Mouse (Mus musculus) forebrain, embryonic 16.5 days (tissue): ENCODE measurements at regions not wholly inside any gene's neighbourhood (a gene's known extent, or its start where the extent isn't known, plus 50 kb on each side); places are given as distances from the start of the nearest gene placed in this dataset. TPM values are rescaled to one million over a fixed set of nuclear protein-coding genes. Genes with fewer than 3 reads are reported as not detected.

Experiments
- ATAC-seq: fragments of 200-750 bp; cut with Nextera tagmentation; 2 replicates; pipeline ENCODE4 v1.8.0; 2017; ENCODE audit warnings: mild to moderate bottlenecking, moderate library complexity
- H3K27ac ChIP-seq: fragments of 300-500 bp; sonication (generic); 2 replicates; pipeline ENCODE4 v1.5.1; 2014; ENCODE audit warnings: low read length, control low read depth
- H3K27me3 ChIP-seq: fragments of 300-500 bp; sonication (generic); replicated peaks from 2 replicates; pipeline ENCODE4 v1.6.1; 2014; ENCODE audit warnings: low read length; ENCODE audit not compliant: control insufficient read depth, insufficient read depth
- H3K36me3 ChIP-seq: fragments of 300-500 bp; sonication (generic); 2 replicates; pipeline ENCODE4 v1.6.1; 2014; ENCODE audit not compliant: control insufficient read depth, insufficient read depth
- H3K4me1 ChIP-seq: fragments of 300-500 bp; sonication (generic); replicated peaks from 2 replicates; pipeline ENCODE4 v1.6.1; 2014; ENCODE audit warnings: low read length; ENCODE audit not compliant: control insufficient read depth, insufficient read depth
- H3K4me2 ChIP-seq: fragments of 300-500 bp; sonication (generic); 2 replicates; pipeline ENCODE4 v1.6.1; 2014; ENCODE audit warnings: mild to moderate bottlenecking, low read length, control low read depth
- H3K4me3 ChIP-seq: fragments of 300-500 bp; sonication (generic); replicated peaks from 2 replicates; pipeline ENCODE4 v1.5.1; 2014; ENCODE audit warnings: mild to moderate bottlenecking, low read length, control low read depth
- H3K9ac ChIP-seq: fragments of 300-500 bp; sonication (generic); replicated peaks from 2 replicates; pipeline ENCODE4 v1.6.1; 2014; ENCODE audit warnings: low read depth, low read length, control low read depth
- H3K9me3 ChIP-seq: fragments of 300-500 bp; sonication (generic); 2 replicates; pipeline ENCODE4 v1.6.1; 2016; ENCODE audit warnings: low read length; ENCODE audit not compliant: control insufficient read depth
- WGBS: fragments of 180-500 bp; shearing (Covaris S2); extraction: QIAGEN DNeasy Blood & Tissue Kit; methylation state at CpG from one replicate; pipeline ENCODE4 v1.1.7; 2014; 5-methylcytosine and 5-hydroxymethylcytosine counted together
- microRNA-seq: library from miRNA; unstranded; fragments of <30 nt; microRNA quantifications from one replicate; pipeline ENCODE4, GENCODE M21; 2017

DNA sequence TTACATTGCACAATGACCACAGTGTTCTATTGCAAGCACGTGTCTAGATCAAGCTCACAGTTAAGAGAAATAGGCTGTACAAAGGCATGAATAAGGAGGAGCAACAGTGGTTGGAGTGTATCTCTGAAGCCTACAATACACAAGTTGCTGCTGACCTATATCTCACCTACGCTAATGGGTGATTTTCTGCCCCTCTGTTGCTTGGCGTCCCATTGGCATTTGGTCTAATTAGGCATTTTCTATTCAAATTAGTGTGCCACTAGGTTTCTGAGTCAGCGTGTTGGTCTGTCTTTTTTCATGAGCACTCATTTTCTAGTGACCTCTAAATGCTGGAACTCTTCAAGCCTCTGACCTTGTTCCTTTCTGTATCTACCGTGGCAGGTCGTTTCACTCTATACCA, 98.9 kb upstream of the Slc24a2 start:
- no peak overlapping the region for H3K9ac ChIP-seq
- H3K4me3 ChIP-seq = no peak overlapping the region
- H3K4me1 ChIP-seq = no peaks in the 10 kb centered on the region
- no peaks in the 10 kb centered on the region for H3K27me3 ChIP-seq
- H3K4me2 ChIP-seq = no peak overlapping the region
- 49% methylated on average over 6 of the region's 6 CpGs for WGBS
- H3K36me3 ChIP-seq = no peaks in the 10 kb centered on the region
- no peak overlapping the region for H3K27ac ChIP-seq
- ATAC-seq = no peak
- no peaks in the 10 kb centered on the region for H3K9me3 ChIP-seq

- H3K4me1 ChIP-seq = no peaks in the 10 kb centered on the region
- 58% methylated on average over 2 of the region's 2 CpGs for WGBS
- no peak overlapping the region for H3K9ac ChIP-seq
- H3K27me3 ChIP-seq = no peaks in the 10 kb centered on the region
- no peaks in the 10 kb centered on the region for H3K36me3 ChIP-seq
- H3K4me3 ChIP-seq = no peak overlapping the region
- no peaks in the 10 kb centered on the region for H3K9me3 ChIP-seq
- ATAC-seq = no peak
- no peak overlapping the region for H3K27ac ChIP-seq
- no peak overlapping the region for H3K4me2 ChIP-seq
Observed at GRCm38 (mm10) chr4:87321726-87322349, 91.6 kb upstream of the Slc24a2 start.

- Histone ChIP-seq H3K4me2 (no peak overlapping the region), H3K27ac (no peak overlapping the region), H3K27me3 (no peaks in the 10 kb centered on the region), H3K36me3 (no peaks in the 10 kb centered on the region), H3K9me3 (no peaks in the 10 kb centered on the region), H3K9ac (no peak overlapping the region), H3K4me3 (no peak overlapping the region), H3K4me1 (no peaks in the 10 kb centered on the region)
- 59% methylated on average over 5 of the region's 5 CpGs for WGBS
- no peak for ATAC-seq
Observed at GRCm38 (mm10) chr4:87298129-87298528, 67.9 kb upstream of the Slc24a2 start.

- no peak overlapping the region for H3K27ac ChIP-seq
- ATAC-seq = no peak
- H3K4me1 ChIP-seq = no peaks in the 10 kb centered on the region
- H3K9ac ChIP-seq = no peak overlapping the region
- H3K4me3 ChIP-seq = no peak overlapping the region
- no peaks in the 10 kb centered on the region for H3K27me3 ChIP-seq
- no peak overlapping the region for H3K4me2 ChIP-seq
- H3K36me3 ChIP-seq = no peaks in the 10 kb centered on the region
- no peaks in the 10 kb centered on the region for H3K9me3 ChIP-seq
Observed at GRCm38 (mm10) chr4:87294538-87294937, 64.3 kb upstream of the Slc24a2 start.

Small RNA genes lying in the stretch of these regions (microRNA-seq; reads per million reads assigned to microRNA genes)
- not detected for gene Gm23154
